Mouse (Mus musculus) liver, embryonic 16.5 days (tissue): ENCODE measurements around the gene Prcc. TPM values are rescaled to one million over a fixed set of nuclear protein-coding genes. Genes with fewer than 3 reads are reported as not detected.

Experiments
- ATAC-seq: fragments of 200-750 bp; cut with Nextera tagmentation; 2 replicates; pipeline ENCODE4 v1.8.0; 2017; ENCODE audit warnings: low read depth, mild to moderate bottlenecking, moderate number of reproducible peaks, moderate library complexity
- H3K27ac ChIP-seq: fragments of 300-500 bp; sonication (generic); 2 replicates; pipeline ENCODE4 v1.5.1; 2014; ENCODE audit warnings: mild to moderate bottlenecking, low read length
- H3K27me3 ChIP-seq: fragments of 300-500 bp; sonication (generic); 2 replicates; pipeline ENCODE4 v1.6.1; 2014; ENCODE audit warnings: low read depth, low read length, mixed read lengths; ENCODE audit not compliant: control insufficient read depth, insufficient read depth
- H3K36me3 ChIP-seq: fragments of 300-500 bp; sonication (generic); 2 replicates; pipeline ENCODE4 v1.6.1; 2014; ENCODE audit warnings: mild to moderate bottlenecking; ENCODE audit not compliant: control insufficient read depth, insufficient read depth
- H3K4me1 ChIP-seq: fragments of 300-500 bp; sonication (generic); 2 replicates; pipeline ENCODE4 v1.6.1; 2014; ENCODE audit warnings: low read depth, low read length, mixed read lengths; ENCODE audit not compliant: control insufficient read depth
- H3K4me2 ChIP-seq: fragments of 300-500 bp; sonication (generic); 2 replicates; pipeline ENCODE4 v1.6.1; 2014; ENCODE audit warnings: low read depth, low read length, mixed read lengths
- H3K4me3 ChIP-seq: fragments of 300-500 bp; sonication (generic); 2 replicates; pipeline ENCODE4 v1.5.1; 2014; ENCODE audit warnings: low read depth, mild to moderate bottlenecking, low read length
- H3K9ac ChIP-seq: fragments of 300-500 bp; sonication (generic); 2 replicates; pipeline ENCODE4 v1.6.1; 2014; ENCODE audit warnings: low read depth, low read length
- H3K9me3 ChIP-seq: fragments of 300-500 bp; sonication (generic); replicated peaks from 2 replicates; pipeline ENCODE4 v1.6.1; 2016; ENCODE audit warnings: low read length; ENCODE audit not compliant: control insufficient read depth
- WGBS: fragments of 180-500 bp; shearing (Covaris S2); extraction: QIAGEN DNeasy Blood & Tissue Kit; methylation state at CpG from one replicate; pipeline ENCODE4 v1.1.7; 2014; ENCODE audit not compliant: insufficient replicate concordance; 5-methylcytosine and 5-hydroxymethylcytosine counted together
- polyA plus RNA-seq: library from polyadenylated mRNA; unstranded; fragments of >200 nt; fragmentation: Nextera tagmentation; extraction: Ambion mirVana; gene quantifications from 2 replicates; pipeline ENCODE4 v1.2.1, GENCODE M21; 2015

Prcc gene
- polyA plus RNA-seq, 1 experiment from 2014 or later, result 4.7 TPM

- peak overlapping the region; percentile 84 for H3K4me2 ChIP-seq
- ATAC-seq, result no peak
- no peaks in the 10 kb centered on the region for H3K9me3 ChIP-seq
- peaks cover 11% of the 10 kb centered on the region for H3K4me1 ChIP-seq
- H3K9ac ChIP-seq, result peak overlapping the region; percentile 73
- 45% methylated on average over 9 of the region's 9 CpGs for WGBS
- H3K4me3 ChIP-seq, result peak overlapping the region; percentile 78
- H3K36me3 ChIP-seq, result peaks cover 46% of the 10 kb centered on the region
- no peak overlapping the region for H3K27ac ChIP-seq
- no peaks in the 10 kb centered on the region for H3K27me3 ChIP-seq
These were observed 35.0 kb upstream of the Prcc start for GRCm38 (mm10) chr3:87920270-87920943.

- no peaks in the 10 kb centered on the region for H3K9me3 ChIP-seq
- H3K36me3 ChIP-seq, result peaks cover 46% of the 10 kb centered on the region
- WGBS, result 0% methylated on average over 30 of the region's 30 CpGs
- peak within 1 kb of the TSS; percentile 73 for H3K9ac ChIP-seq
- H3K4me3 ChIP-seq, result peak within 1 kb of the TSS; percentile 78
- ATAC-seq, result peak; percentile 83
- H3K4me2 ChIP-seq, result peak within 1 kb of the TSS; percentile 84
- H3K4me1 ChIP-seq, result peaks cover 12% of the 10 kb centered on the region
- no peaks in the 10 kb centered on the region for H3K27me3 ChIP-seq
- peak within 1 kb of the TSS; percentile 84 for H3K27ac ChIP-seq
These were observed 34.1 kb upstream of the Prcc start, which contains the start of gene Mrpl24 for GRCm38 (mm10) chr3:87919336-87920108. Mrpl24 (plus strand) TSS chr3:87919506.

- Histone ChIP-seq H3K36me3 (peaks cover 47% of the 10 kb centered on the region), H3K9me3 (no peaks in the 10 kb centered on the region), H3K9ac (no peak overlapping the region), H3K4me1 (peaks cover 22% of the 10 kb centered on the region), H3K4me2 (peak overlapping the region; percentile 84), H3K4me3 (no peak overlapping the region), H3K27me3 (no peaks in the 10 kb centered on the region), H3K27ac (peak overlapping the region; percentile 84)
- 85% methylated on average over 1 of the region's 1 CpGs for whole genome bisulfite sequencing
- no peak for ATAC-seq
These were observed 33.1 kb upstream of the Prcc start for GRCm38 (mm10) chr3:87918551-87918950.

- Histone ChIP-seq H3K9me3 (no peaks in the 10 kb centered on the region), H3K4me1 (peaks cover 36% of the 10 kb centered on the region), H3K27ac (no peak overlapping the region), H3K36me3 (peaks cover 41% of the 10 kb centered on the region), H3K27me3 (no peaks in the 10 kb centered on the region), H3K4me3 (no peak overlapping the region), H3K9ac (no peak overlapping the region), H3K4me2 (no peak overlapping the region)
- no peak for ATAC-seq
- WGBS, result 79% methylated on average over 1 of the region's 1 CpGs
These were observed 31.6 kb upstream of the Prcc start for GRCm38 (mm10) chr3:87916990-87917389.

GRCm38 (mm10) chr3:87913891-87914290 is 28.5 kb upstream of the Prcc start:
- peak overlapping the region; percentile 40; the same call in 1 of the 2 replicates for H3K27ac ChIP-seq
- no peaks in the 10 kb centered on the region for H3K9me3 ChIP-seq
- peaks cover 40% of the 10 kb centered on the region for H3K36me3 ChIP-seq
- ATAC-seq, result 0 out of 2 replicates have a peak, but pooled peaks have one; percentile 20
- no peak overlapping the region for H3K9ac ChIP-seq
- WGBS, result 46% methylated on average over 10 of the region's 10 CpGs
- peaks cover 58% of the 10 kb centered on the region for H3K4me1 ChIP-seq
- H3K4me3 ChIP-seq, result no peak overlapping the region
- no peaks in the 10 kb centered on the region for H3K27me3 ChIP-seq
- peak overlapping the region; percentile 15; the same call in 1 of the 2 replicates for H3K4me2 ChIP-seq

- Histone ChIP-seq H3K4me3 (no peak overlapping the region), H3K9ac (no peak overlapping the region), H3K27ac (peak overlapping the region; percentile 40; the same call in 1 of the 2 replicates), H3K4me1 (peaks cover 59% of the 10 kb centered on the region), H3K36me3 (peaks cover 40% of the 10 kb centered on the region), H3K4me2 (peak overlapping the region; percentile 15; the same call in 1 of the 2 replicates), H3K9me3 (no peaks in the 10 kb centered on the region), H3K27me3 (no peaks in the 10 kb centered on the region)
- 68% methylated on average over 7 of the region's 7 CpGs for WGBS
- no peak for ATAC-seq
These were observed 28.1 kb upstream of the Prcc start for GRCm38 (mm10) chr3:87913491-87913890.

GRCm38 (mm10) chr3:87910573-87911141 is 25.2 kb upstream of the Prcc start:
- peak overlapping the region; percentile 49 for H3K4me3 ChIP-seq

GRCm38 (mm10) chr3:87909874-87910273 is 24.5 kb upstream of the Prcc start:
- Histone ChIP-seq H3K9ac (peak overlapping the region; percentile 55), H3K27me3 (no peaks in the 10 kb centered on the region), H3K4me1 (peaks cover 75% of the 10 kb centered on the region), H3K36me3 (peaks cover 19% of the 10 kb centered on the region), H3K4me3 (peak overlapping the region; percentile 49), H3K9me3 (no peaks in the 10 kb centered on the region), H3K4me2 (peak overlapping the region; percentile 64), H3K27ac (peak overlapping the region; percentile 80)
- 14% methylated on average over 4 of the region's 4 CpGs for WGBS
- ATAC-seq, result no peak

More at GRCm38 (mm10) chr3:87910573-87911141, 25.2 kb upstream of the Prcc start:
- Histone ChIP-seq H3K9me3 (no peaks in the 10 kb centered on the region), H3K36me3 (peaks cover 25% of the 10 kb centered on the region), H3K9ac (peak overlapping the region; percentile 55), H3K4me1 (peaks cover 69% of the 10 kb centered on the region), H3K4me2 (peak overlapping the region; percentile 64), H3K27ac (peak overlapping the region; percentile 80), H3K27me3 (no peaks in the 10 kb centered on the region)
- ATAC-seq, result peak; percentile 35
- WGBS, result 9% methylated on average over 12 of the region's 12 CpGs
